In genomic region chr4:46650086-46650753, GRCm38 (mm10) we compare ENCODE assay signal across 8 mouse cellular contexts. TPM values are rescaled to one million over a fixed set of nuclear protein-coding genes. Genes with fewer than 3 reads are reported as not detected.
DNase-seq lines count a peak whose midpoint lies in the region; ATAC-seq lines count a peak whose summit lies in the region.

Tbc1d2 (minus strand) TSS chr4:46650209.

- WGBS in embryonic facial prominence, embryonic 13.5 days, result under 1% methylated on average over 69 of the region's 69 CpGs
- under 1% methylated on average over 69 of the region's 69 CpGs for WGBS in limb, embryonic 10.5 days
- WGBS in midbrain, embryonic 12.5 days, result under 1% methylated on average over 69 of the region's 69 CpGs

- no peaks in the 10 kb centered on the region for H3K9me3 ChIP-seq in embryonic facial prominence, embryonic 13.5 days
- H3K9me3 ChIP-seq in limb, embryonic 10.5 days (replicated peaks), result no peaks in the 10 kb centered on the region
- H3K9me3 ChIP-seq in midbrain, embryonic 12.5 days, result no peaks in the 10 kb centered on the region

- H3K9ac ChIP-seq in embryonic facial prominence, embryonic 13.5 days, result peak within 1 kb of the TSS; percentile 81
- H3K9ac ChIP-seq in midbrain, embryonic 12.5 days (replicated peaks), result peak within 1 kb of the TSS; percentile 52

- peak within 1 kb of the TSS; percentile 71 for H3K4me3 ChIP-seq in embryonic facial prominence, embryonic 13.5 days
- H3K4me3 ChIP-seq in limb, embryonic 10.5 days, result peak within 1 kb of the TSS; percentile 80
- H3K4me3 ChIP-seq in midbrain, embryonic 12.5 days, result peak within 1 kb of the TSS; percentile 71

- peak within 1 kb of the TSS; percentile 95 for H3K4me2 ChIP-seq in embryonic facial prominence, embryonic 13.5 days
- peak within 1 kb of the TSS; percentile 93 for H3K4me2 ChIP-seq in midbrain, embryonic 12.5 days (replicated peaks)

- no peaks in the 10 kb centered on the region for H3K36me3 ChIP-seq in embryonic facial prominence, embryonic 13.5 days
- no peaks in the 10 kb centered on the region for H3K36me3 ChIP-seq in limb, embryonic 10.5 days
- no peaks in the 10 kb centered on the region for H3K36me3 ChIP-seq in midbrain, embryonic 12.5 days

- H3K27me3 ChIP-seq in embryonic facial prominence, embryonic 13.5 days, result peaks cover 43% of the 10 kb centered on the region
- peaks cover 58% of the 10 kb centered on the region for H3K27me3 ChIP-seq in limb, embryonic 10.5 days (ENCODE audit: low read depth, poor library complexity, severe bottlenecking)
- H3K27me3 ChIP-seq in midbrain, embryonic 12.5 days, result peaks cover 58% of the 10 kb centered on the region

- H3K27ac ChIP-seq in embryonic facial prominence, embryonic 13.5 days, result peak within 1 kb of the TSS; percentile 90
- H3K27ac ChIP-seq in limb, embryonic 10.5 days, result peak within 1 kb of the TSS; percentile 95
- peak within 1 kb of the TSS; percentile 50 for H3K27ac ChIP-seq in midbrain, embryonic 12.5 days (replicated peaks)

- ATAC-seq in embryonic facial prominence, embryonic 13.5 days (ENCODE audit: insufficient number of reproducible peaks, insufficient read depth, low FRiP score, low TSS enrichment, low read depth), result peak; percentile 92
- peak; percentile 98 for ATAC-seq in midbrain, embryonic 12.5 days (ENCODE audit: low FRiP score, low read depth)

- peaks cover 13% of the 10 kb centered on the region for H3K4me1 ChIP-seq in embryonic facial prominence, embryonic 13.5 days
- H3K4me1 ChIP-seq in limb, embryonic 10.5 days, result peaks cover 13% of the 10 kb centered on the region
- peaks cover 12% of the 10 kb centered on the region for H3K4me1 ChIP-seq in midbrain, embryonic 12.5 days

- DNase-seq in adrenal gland, postnatal 4 days (ENCODE audit: low spot score in 2 of 2), result peak; percentile 81 to 83
- peak; percentile 99 for DNase-seq in heart, adult 11 months
- peak; percentile 96 for DNase-seq in kidney, adult 11 months
- peak; percentile 96 for DNase-seq in limb, embryonic 10.5 days (ENCODE audit: low spot score)
- peak; percentile 83 for DNase-seq in skeletal muscle tissue, adult 2 months (ENCODE audit: low read depth, low spot score)
- no peak for DNase-seq in MN1 (ENCODE audit: low spot score)

RNA-seq across cellular contexts. Expression of gene Tbc1d2, which starts in this region (rescaled TPM):
- total RNA-seq in adrenal gland, postnatal 4 days (2021), result 1 to 10 TPM; 2.8 to 3.9 TPM
- polyA plus RNA-seq in embryonic facial prominence, embryonic 13.5 days (2015; fragmentation: Nextera tagmentation; extraction: Ambion mirVana), result 2.0 and 2.8 TPM in 2 replicates
- polyA plus RNA-seq in limb, embryonic 10.5 days (2016; fragmentation: Nextera tagmentation; extraction: Ambion mirVana), result 1.2 and 1.8 TPM in 2 replicates
- 0.75 and 0.84 TPM in 2 replicates for polyA plus RNA-seq in midbrain, embryonic 12.5 days (2016; fragmentation: Nextera tagmentation; extraction: Ambion mirVana)

Comparison
In these comparisons a context has a peak if more than half of its experiments do, and no peak if none do; other contexts are left out.
1. Peak in ATAC-seq, H3K4me3 ChIP-seq, H3K27ac ChIP-seq, H3K9ac ChIP-seq and H3K4me2 ChIP-seq in midbrain, embryonic 12.5 days; RNA of the gene not detected or under 1 TPM.